Mouse (Mus musculus): ENCODE results near the gene Ubxn7. TPM values are rescaled to one million over a fixed set of nuclear protein-coding genes. Genes with fewer than 3 reads are reported as not detected.

Gene Ubxn7
- total and polyA plus RNA-seq, 2 experiments from 2014 or later: 7.3 to 11.5 TPM

DNA sequence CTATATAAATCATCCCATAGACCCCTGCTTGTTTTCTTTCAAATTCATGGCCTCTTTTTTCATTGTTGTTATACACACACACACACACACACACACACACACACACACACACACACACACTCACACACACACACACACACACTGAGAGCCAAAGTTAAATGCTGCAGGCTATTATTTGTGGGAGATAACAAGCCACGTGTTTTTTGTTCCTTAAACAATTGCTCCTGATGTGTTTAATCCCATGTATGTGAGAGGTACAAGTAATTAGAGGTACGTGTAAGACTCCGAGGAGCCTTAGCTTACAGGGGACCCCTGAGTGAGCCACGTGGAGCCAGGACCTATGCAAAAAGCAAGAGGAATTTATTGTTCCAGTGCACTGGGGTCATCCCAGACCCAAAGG lies 20.1 kb upstream of the Ubxn7 start:
- Histone ChIP-seq H3K9me3 (replicated peaks; ENCODE audit: control insufficient read depth, low read length) (no peaks in the 10 kb centered on the region), H3K27me3 (ENCODE audit: control insufficient read depth, insufficient read depth, low read length) (no peaks in the 10 kb centered on the region), H3K27ac (ENCODE audit: low read depth) (no peak overlapping the region), H3K4me1 (ENCODE audit: control insufficient read depth, insufficient read depth) (peaks cover 4% of the 10 kb centered on the region), H3K4me3 (ENCODE audit: low read depth, low read length) (no peak overlapping the region), H3K4me2 (ENCODE audit: low read depth, low read length) (no peak overlapping the region), H3K9ac (replicated peaks; ENCODE audit: low read depth, low read length) (no peak overlapping the region), H3K36me3 (replicated peaks; ENCODE audit: control insufficient read depth, insufficient read depth, low read length) (no peaks in the 10 kb centered on the region)
- DNase-seq (ENCODE audit: low spot score) (no peak), ATAC-seq (ENCODE audit: insufficient read depth, low read depth) (no peak)
- 71% methylated on average over 4 of the region's 4 CpGs for WGBS
- TF ChIP-seq CTCF (IDR thresholded peaks at IDR 0.05; ENCODE audit: low read depth): no peak
- TF ChIP-seq EP300 (IDR thresholded peaks at IDR 0.05; ENCODE audit: low read depth): no peak

DNA sequence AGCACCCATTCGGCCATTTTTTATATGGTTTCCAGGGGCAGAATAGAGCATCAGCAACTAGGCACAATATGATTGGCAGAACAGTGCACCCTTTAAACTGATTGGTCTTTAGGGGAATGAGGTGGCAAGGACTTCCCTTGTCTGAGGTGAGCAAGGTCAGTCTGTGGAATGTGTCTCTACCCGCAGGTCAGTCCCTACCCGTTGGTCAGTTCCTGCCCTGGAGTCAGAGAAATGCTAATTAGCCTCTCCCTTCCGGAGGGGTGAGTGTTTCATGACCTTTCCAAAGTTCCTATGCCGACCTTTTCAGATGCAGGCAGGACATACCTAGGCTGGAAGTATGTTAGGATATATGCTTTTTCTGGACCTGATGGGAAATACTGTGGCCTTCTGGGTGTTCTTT lies 19.7 kb upstream of the Ubxn7 start:
- DNase-seq (ENCODE audit: low spot score) (no peak), ATAC-seq (ENCODE audit: insufficient read depth, low read depth) (no peak)
- WGBS: 48% methylated on average over 5 of the region's 5 CpGs
- Histone ChIP-seq H3K9ac (replicated peaks; ENCODE audit: low read depth, low read length) (no peak overlapping the region), H3K27me3 (ENCODE audit: control insufficient read depth, insufficient read depth, low read length) (no peaks in the 10 kb centered on the region), H3K4me2 (ENCODE audit: low read depth, low read length) (no peak overlapping the region), H3K4me3 (ENCODE audit: low read depth, low read length) (no peak overlapping the region), H3K4me1 (ENCODE audit: control insufficient read depth, insufficient read depth) (peaks cover 5% of the 10 kb centered on the region), H3K9me3 (replicated peaks; ENCODE audit: control insufficient read depth, low read length) (no peaks in the 10 kb centered on the region), H3K36me3 (replicated peaks; ENCODE audit: control insufficient read depth, insufficient read depth, low read length) (no peaks in the 10 kb centered on the region), H3K27ac (ENCODE audit: low read depth) (no peak overlapping the region)
- TF ChIP-seq EP300 (IDR thresholded peaks at IDR 0.05; ENCODE audit: low read depth) (no peak), CTCF (IDR thresholded peaks at IDR 0.05; ENCODE audit: low read depth) (no peak)

DNA sequence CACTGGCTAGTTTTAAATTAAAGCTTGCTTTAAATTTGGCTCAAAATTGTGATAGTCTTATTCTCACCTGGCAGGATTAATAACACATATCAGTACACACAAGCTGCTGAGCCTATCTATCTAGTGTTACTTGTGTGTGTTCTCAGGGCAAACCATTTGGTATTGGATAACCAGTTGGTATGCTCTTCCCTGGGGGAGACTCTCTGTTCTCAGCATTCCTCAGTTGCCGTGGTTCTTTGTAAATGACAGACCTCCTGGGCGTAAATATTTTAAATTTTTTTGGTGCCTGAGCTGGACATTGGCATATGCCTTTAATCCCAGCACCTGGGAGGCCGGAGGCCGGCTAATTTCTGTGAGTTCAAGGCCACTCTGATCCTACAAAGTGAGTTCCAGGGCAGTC lies 19.2 kb upstream of the Ubxn7 start:
- ATAC-seq (ENCODE audit: insufficient read depth, low read depth) (no peak), DNase-seq (ENCODE audit: low spot score) (no peak)
- Histone ChIP-seq H3K4me2 (ENCODE audit: low read depth, low read length) (no peak overlapping the region), H3K9ac (replicated peaks; ENCODE audit: low read depth, low read length) (no peak overlapping the region), H3K36me3 (replicated peaks; ENCODE audit: control insufficient read depth, insufficient read depth, low read length) (no peaks in the 10 kb centered on the region), H3K4me1 (ENCODE audit: control insufficient read depth, insufficient read depth) (peaks cover 5% of the 10 kb centered on the region), H3K4me3 (ENCODE audit: low read depth, low read length) (no peak overlapping the region), H3K27me3 (ENCODE audit: control insufficient read depth, insufficient read depth, low read length) (no peaks in the 10 kb centered on the region), H3K9me3 (replicated peaks; ENCODE audit: control insufficient read depth, low read length) (no peaks in the 10 kb centered on the region), H3K27ac (ENCODE audit: low read depth) (no peak overlapping the region)
- WGBS: 70% methylated on average over 4 of the region's 4 CpGs
- no peak for TF ChIP-seq EP300 (IDR thresholded peaks at IDR 0.05; ENCODE audit: low read depth)
- TF ChIP-seq CTCF (IDR thresholded peaks at IDR 0.05; ENCODE audit: low read depth): no peak

DNA sequence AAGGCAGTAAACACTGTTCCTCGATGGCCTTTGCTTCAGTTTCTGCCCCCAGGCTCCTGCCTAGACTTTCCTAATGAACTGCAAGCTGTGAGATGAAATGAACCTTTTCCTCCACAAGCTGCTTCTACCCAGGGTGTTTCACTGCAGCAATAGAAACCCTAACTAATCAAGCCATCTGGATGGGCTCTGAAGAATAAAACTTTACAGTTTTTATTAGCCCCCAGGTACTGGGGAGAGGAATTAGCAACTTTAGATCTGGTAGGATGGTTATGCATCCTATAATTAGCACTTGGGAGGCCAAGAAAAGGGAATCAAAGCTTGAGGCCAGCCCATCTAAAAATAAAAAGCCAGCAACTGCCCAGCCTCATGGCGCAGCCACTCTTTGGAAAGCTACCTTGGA lies 15.5 kb upstream of the Ubxn7 start:
- H3K4me1 ChIP-seq (ENCODE audit: control insufficient read depth, insufficient read depth): peaks cover 5% of the 10 kb centered on the region
- WGBS: 58% methylated on average over 2 of the region's 2 CpGs
- no peak overlapping the region for H3K9ac ChIP-seq (replicated peaks; ENCODE audit: low read depth, low read length)
- H3K27ac ChIP-seq (ENCODE audit: low read depth): no peak overlapping the region
- DNase-seq (ENCODE audit: low spot score) (no peak), ATAC-seq (ENCODE audit: insufficient read depth, low read depth) (no peak)
- TF ChIP-seq CTCF (IDR thresholded peaks at IDR 0.05; ENCODE audit: low read depth): no peak
- TF ChIP-seq EP300 (IDR thresholded peaks at IDR 0.05; ENCODE audit: low read depth): no peak
- H3K9me3 ChIP-seq (replicated peaks; ENCODE audit: control insufficient read depth, low read length): no peaks in the 10 kb centered on the region
- no peaks in the 10 kb centered on the region for H3K36me3 ChIP-seq (replicated peaks; ENCODE audit: control insufficient read depth, insufficient read depth, low read length)
- no peaks in the 10 kb centered on the region for H3K27me3 ChIP-seq (ENCODE audit: control insufficient read depth, insufficient read depth, low read length)
- no peak overlapping the region for H3K4me2 ChIP-seq (ENCODE audit: low read depth, low read length)
- no peak overlapping the region for H3K4me3 ChIP-seq (ENCODE audit: low read depth, low read length)

DNA sequence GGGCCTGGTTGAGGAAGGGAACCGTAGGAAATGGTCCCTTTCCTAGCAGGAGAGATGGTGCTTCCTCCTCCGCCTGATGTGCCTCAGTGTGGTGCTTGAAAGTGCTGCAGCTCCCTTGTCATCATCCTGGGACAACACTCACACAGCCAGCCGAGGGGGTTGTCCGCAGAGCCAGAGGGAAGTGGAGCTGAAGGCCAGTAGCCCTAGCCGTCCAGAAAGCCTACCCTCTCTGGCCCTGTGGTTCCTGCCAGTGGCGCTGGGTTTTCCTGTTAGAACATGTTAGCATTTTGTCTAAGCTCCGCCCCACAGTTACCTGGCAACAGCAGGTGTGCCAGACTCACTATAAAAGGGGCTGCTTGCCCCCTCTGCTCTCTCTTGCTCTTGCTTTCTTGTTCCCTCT lies 8.1 kb upstream of the Ubxn7 start:
- Histone ChIP-seq H3K4me3 (ENCODE audit: low read depth, low read length) (no peak overlapping the region), H3K9me3 (replicated peaks; ENCODE audit: control insufficient read depth, low read length) (no peaks in the 10 kb centered on the region), H3K4me1 (ENCODE audit: control insufficient read depth, insufficient read depth) (no peaks in the 10 kb centered on the region), H3K36me3 (replicated peaks; ENCODE audit: control insufficient read depth, insufficient read depth, low read length) (no peaks in the 10 kb centered on the region), H3K27ac (ENCODE audit: low read depth) (no peak overlapping the region), H3K9ac (replicated peaks; ENCODE audit: low read depth, low read length) (no peak overlapping the region), H3K4me2 (ENCODE audit: low read depth, low read length) (no peak overlapping the region), H3K27me3 (ENCODE audit: control insufficient read depth, insufficient read depth, low read length) (no peaks in the 10 kb centered on the region)
- TF ChIP-seq CTCF (IDR thresholded peaks at IDR 0.05; ENCODE audit: low read depth) (no peak), EP300 (IDR thresholded peaks at IDR 0.05; ENCODE audit: low read depth) (no peak)
- ATAC-seq (ENCODE audit: insufficient read depth, low read depth) (no peak), DNase-seq (ENCODE audit: low spot score) (no peak)
- WGBS: 33% methylated on average over 7 of the region's 7 CpGs

DNA sequence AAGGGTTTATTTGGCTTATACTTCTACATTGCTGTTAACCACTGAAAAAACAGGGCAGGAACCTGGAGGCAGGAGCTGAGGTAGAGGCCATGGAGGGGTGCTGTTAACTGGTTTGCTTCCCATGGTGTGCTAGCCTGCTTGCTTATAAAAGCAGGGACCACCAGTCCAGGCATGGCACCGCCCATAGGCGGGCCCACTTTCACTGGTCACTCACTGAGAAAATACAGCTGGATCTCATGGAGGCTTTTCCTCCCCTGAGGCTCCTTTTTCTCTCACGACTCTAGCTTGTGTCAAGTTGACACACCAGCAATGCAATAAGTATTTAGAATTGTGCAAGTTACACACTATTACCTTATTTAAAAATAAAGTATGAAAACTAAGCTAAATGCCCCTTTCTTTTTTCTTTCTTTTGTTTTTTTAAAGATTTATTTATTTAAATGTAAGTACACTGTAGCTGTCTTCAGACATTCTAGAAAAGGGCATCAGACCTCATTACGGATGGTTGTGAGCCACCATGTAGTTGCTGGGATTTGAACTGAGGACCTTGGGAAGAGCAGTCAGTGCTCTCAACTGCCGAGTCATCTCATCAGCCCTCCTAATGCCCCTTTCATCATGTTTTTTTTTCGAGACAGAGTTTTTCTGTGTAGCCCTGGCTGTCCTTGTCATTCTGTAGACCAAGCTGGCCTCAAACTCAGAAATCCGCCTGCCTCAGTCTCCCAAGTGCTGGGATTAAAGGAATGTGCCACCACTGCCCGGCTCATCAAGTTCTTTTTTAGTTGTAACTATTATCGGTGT lies 984 bp upstream of the Ubxn7 start:
- 49% methylated on average over 9 of the region's 9 CpGs for WGBS
- ATAC-seq (ENCODE audit: insufficient read depth, low read depth) (no peak), DNase-seq (ENCODE audit: low spot score) (no peak)
- Histone ChIP-seq H3K9ac (replicated peaks; ENCODE audit: low read depth, low read length) (no peak overlapping the region), H3K4me2 (ENCODE audit: low read depth, low read length) (peak overlapping the region; percentile 60), H3K9me3 (replicated peaks; ENCODE audit: control insufficient read depth, low read length) (no peaks in the 10 kb centered on the region), H3K27ac (ENCODE audit: low read depth) (peak overlapping the region; percentile 65), H3K36me3 (replicated peaks; ENCODE audit: control insufficient read depth, insufficient read depth, low read length) (no peaks in the 10 kb centered on the region), H3K27me3 (ENCODE audit: control insufficient read depth, insufficient read depth, low read length) (no peaks in the 10 kb centered on the region), H3K4me3 (ENCODE audit: low read depth, low read length) (peak overlapping the region; percentile 100), H3K4me1 (ENCODE audit: control insufficient read depth, insufficient read depth) (peaks cover 10% of the 10 kb centered on the region)
- no peak for TF ChIP-seq CTCF (IDR thresholded peaks at IDR 0.05; ENCODE audit: low read depth)
- no peak for TF ChIP-seq EP300 (IDR thresholded peaks at IDR 0.05; ENCODE audit: low read depth)

All from heart, postnatal 0 days (tissue).